Mouse (Mus musculus) liver, adult 2 months (tissue): ENCODE results near the gene Serp1. TPM values are rescaled to one million over a fixed set of nuclear protein-coding genes. Genes with fewer than 3 reads are reported as not detected.
"Not testable (repeated sequence)": the region's sequence is repeated elsewhere in the genome, so short reads cannot be mapped to it uniquely, and the experiment has no call there.

ENCODE experiments used
- DNase-seq: peaks from one replicate; pipeline ENCODE4 v3.0.0-alpha.2; 2011; ENCODE audit warnings: low read depth, low spot score; ENCODE audit errors: extremely low read depth
- H3K27ac ChIP-seq: fragments of 200-500 bp; replicated peaks from 2 replicates; pipeline ENCODE4 v1.5.1; 2012; ENCODE audit warnings: low read depth, mild to moderate bottlenecking, control low read depth, inconsistent platforms, low read length; ENCODE audit not compliant: insufficient read depth
- H3K27me3 ChIP-seq: fragments of 200-500 bp; 2 replicates; pipeline ENCODE4 v1.6.1; 2012; ENCODE audit warnings: mild to moderate bottlenecking, moderate library complexity, low read length, inconsistent platforms; ENCODE audit not compliant: control insufficient read depth, insufficient read depth
- H3K36me3 ChIP-seq: fragments of 200-500 bp; 2 replicates; pipeline ENCODE4 v1.6.1; 2012; ENCODE audit warnings: low read length, inconsistent platforms; ENCODE audit not compliant: control insufficient read depth, insufficient read depth
- H3K4me1 ChIP-seq: fragments of 200-500 bp; 2 replicates; pipeline ENCODE4 v1.6.1; 2011; ENCODE audit warnings: low read length; ENCODE audit not compliant: control insufficient read depth, insufficient read depth
- H3K4me3 ChIP-seq: fragments of 200-500 bp; 2 replicates; pipeline ENCODE4 v1.5.1; 2011; ENCODE audit warnings: low read depth, mild to moderate bottlenecking, control low read depth, low read length, moderate library complexity; ENCODE audit not compliant: insufficient read depth
- H3K79me2 ChIP-seq: fragments of 200-500 bp; 2 replicates; pipeline ENCODE4 v1.6.1; 2012; ENCODE audit warnings: inconsistent platforms, mild to moderate bottlenecking, low read length, moderate library complexity; ENCODE audit not compliant: control insufficient read depth, insufficient read depth
- H3K9ac ChIP-seq: fragments of 200-500 bp; 2 replicates; pipeline ENCODE4 v1.6.1; 2012; ENCODE audit warnings: low read depth, mild to moderate bottlenecking, control low read depth, inconsistent platforms, low read length
- CTCF ChIP-seq: fragments of 200-500 bp; IDR thresholded peaks from 2 replicates; pipeline ENCODE4 v1.5.1; 2011; ENCODE audit warnings: low read depth, low read length, control low read depth
- POLR2A ChIP-seq: fragments of 200-500 bp; IDR thresholded peaks from 2 replicates; pipeline ENCODE4 v1.6.1; 2011; ENCODE audit warnings: low read length, control low read depth; ENCODE audit not compliant: insufficient read depth; ENCODE audit errors: extremely low read depth
- WGBS: fragments of 180-500 bp; shearing (Covaris S2); methylation state at CpG from one replicate; pipeline ENCODE4 v1.1.7; 2018; 5-methylcytosine and 5-hydroxymethylcytosine counted together
- polyA plus RNA-seq: library from polyadenylated mRNA; depleted of rRNA; stranded (reverse); fragments of >200 nt; gene quantifications from 2 replicates; pipeline ENCODE4 v1.2.3, GENCODE M21; 2012; rRNA removed
- total RNA-seq: library from RNA; depleted of rRNA; stranded (reverse); fragments of >200 nt; gene quantifications from 2 replicates; pipeline ENCODE4 v1.2.3, GENCODE M21; 2014; rRNA removed

The Serp1 gene
- total and polyA plus RNA-seq, 2 experiments: 45.5 to 177 TPM

DNA sequence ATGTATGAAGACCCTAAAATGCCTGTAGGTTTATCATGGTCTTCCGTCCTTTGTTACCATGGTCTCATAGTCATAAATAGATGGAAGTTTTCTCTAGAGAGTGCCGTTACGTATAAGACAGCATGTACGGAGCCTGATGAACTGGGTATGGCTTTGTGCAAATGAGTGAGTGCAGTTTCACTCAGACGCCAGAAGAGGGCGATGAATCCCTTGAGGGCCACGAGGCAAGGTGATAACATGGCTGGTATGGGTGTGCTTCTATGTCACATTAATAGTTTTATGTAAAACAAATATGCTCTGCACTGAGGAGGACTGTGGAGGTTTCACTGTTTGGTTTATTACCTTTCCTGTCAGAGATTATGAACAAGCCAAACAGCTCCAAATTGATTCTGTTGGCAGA lies 39.8 kb downstream of the Serp1 start:
- no peaks in the 10 kb centered on the region for H3K27me3 ChIP-seq
- no peak overlapping the region for H3K9ac ChIP-seq
- 76% methylated on average over 7 of the region's 7 CpGs for WGBS
- no peaks in the 10 kb centered on the region; the same call in 1 of the 2 replicates for H3K4me1 ChIP-seq
- H3K79me2 ChIP-seq: no peaks in the 10 kb centered on the region
- no peak overlapping the region for H3K27ac ChIP-seq
- H3K36me3 ChIP-seq: no peaks in the 10 kb centered on the region
- H3K4me3 ChIP-seq: no peak overlapping the region
- no peak for TF ChIP-seq POLR2A
- peak; percentile 54; the same call in 1 of the 2 replicates for TF ChIP-seq CTCF
- DNase-seq: peak; percentile 22

- WGBS: 91% methylated on average over 2 of the region's 2 CpGs
- no peak overlapping the region for H3K4me3 ChIP-seq
Observed at GRCm38 (mm10) chr3:58478755-58479455, 46.8 kb downstream of the Serp1 start.

GRCm38 (mm10) chr3:58475298-58475697 lies 50.4 kb downstream of the Serp1 start:
- WGBS: 89% methylated on average over 1 of the region's 1 CpGs
- H3K4me1 ChIP-seq, H3K4me3 ChIP-seq, H3K27ac ChIP-seq, H3K79me2 ChIP-seq, H3K27me3 ChIP-seq, H3K9ac ChIP-seq, DNase-seq, H3K36me3 ChIP-seq: not testable (repeated sequence)

More at GRCm38 (mm10) chr3:58478755-58479455, 46.8 kb downstream of the Serp1 start:
- H3K27ac ChIP-seq: no peak overlapping the region
- no peak for TF ChIP-seq CTCF
- TF ChIP-seq POLR2A: no peak
- no peaks in the 10 kb centered on the region for H3K79me2 ChIP-seq
- DNase-seq: no peak
- H3K27me3 ChIP-seq: no peaks in the 10 kb centered on the region
- no peaks in the 10 kb centered on the region for H3K4me1 ChIP-seq
- no peak overlapping the region for H3K9ac ChIP-seq
- no peaks in the 10 kb centered on the region for H3K36me3 ChIP-seq

Other genes with a start within 250 kb of the Serp1 start
- 7.2 and 7.7 TPM in 2 replicates for gene Tsc22d2, start 111.2 kb downstream of the Serp1 start, total RNA-seq
- gene Tsc22d2, start 111.2 kb downstream of the Serp1 start, polyA plus RNA-seq: 5.4 and 6.7 TPM in 2 replicates
- gene Eif2a, start 71 bp downstream of the Serp1 start, total RNA-seq: 52.5 and 66.7 TPM in 2 replicates
- 5.4 and 5.7 TPM in 2 replicates for gene Eif2a, start 71 bp downstream of the Serp1 start, polyA plus RNA-seq
- 145 and 147 TPM in 2 replicates for gene Selenot, start 50.7 kb upstream of the Serp1 start, total RNA-seq
- 41.5 and 46.8 TPM in 2 replicates for gene Selenot, start 50.7 kb upstream of the Serp1 start, polyA plus RNA-seq
- gene Erich6, start 111.3 kb upstream of the Serp1 start, total RNA-seq: not detected in 2 replicates
- gene Erich6, start 111.3 kb upstream of the Serp1 start, polyA plus RNA-seq: not detected in 2 replicates
- gene Siah2, start 166.5 kb upstream of the Serp1 start, total RNA-seq: 9.6 and 14.6 TPM in 2 replicates
- gene Siah2, start 166.5 kb upstream of the Serp1 start, polyA plus RNA-seq: 29.4 and 30.2 TPM in 2 replicates